Mouse (Mus musculus): Measurements from ENCODE around the gene Cenpo. TPM values are rescaled to one million over a fixed set of nuclear protein-coding genes. Genes with fewer than 3 reads are reported as not detected.
A peak's percentile ranks its signal among the peaks of the same experiment; 100 is the strongest.

Gene Cenpo
- polyA plus RNA-seq, 1 experiment from 2014 or later, result 8.6 TPM

DNA sequence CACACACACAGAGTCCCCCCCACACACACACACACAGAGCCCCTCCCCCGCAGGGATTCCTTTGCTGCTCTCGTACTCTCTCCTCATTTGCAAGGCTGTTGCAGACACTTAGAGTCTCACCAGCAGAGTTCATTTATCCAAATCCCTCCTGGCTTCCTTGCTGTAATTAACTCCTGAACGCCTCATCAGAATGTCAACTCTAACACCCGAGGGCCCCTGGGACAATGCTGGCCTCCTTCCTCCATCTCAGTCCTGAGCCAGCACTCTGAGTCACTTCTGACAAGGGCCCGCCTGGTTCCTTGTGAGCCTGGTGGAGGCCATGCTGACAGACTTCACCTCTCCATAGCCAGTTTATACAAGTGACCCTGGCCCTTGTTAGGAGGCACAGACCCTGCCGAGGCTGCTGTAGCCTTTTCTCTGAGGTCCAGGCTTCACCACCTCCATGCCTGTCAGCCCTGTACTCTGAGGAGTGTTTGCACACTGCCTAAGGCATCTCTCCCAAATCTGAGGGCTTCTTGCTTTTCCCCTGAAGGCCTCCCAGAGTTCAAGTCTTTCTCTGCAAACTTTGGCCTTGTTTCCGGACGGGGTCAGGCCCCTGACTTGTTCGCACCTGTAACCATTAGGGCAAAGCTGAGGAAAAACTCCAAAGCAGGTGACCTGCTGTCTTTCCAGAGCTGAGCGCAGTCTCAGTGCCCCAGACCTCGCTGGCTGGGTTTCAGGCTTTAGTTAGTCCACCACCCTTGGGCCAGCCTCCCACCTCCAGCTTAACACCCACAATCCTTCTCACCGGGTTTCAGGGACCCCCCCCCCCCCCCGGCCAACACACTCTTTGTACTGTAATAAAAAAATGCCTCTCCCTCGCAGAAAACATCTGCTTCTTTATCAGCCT, 45.7 kb downstream of the Cenpo start:
- H3K4me2 ChIP-seq (ENCODE audit: low read depth, low read length), result no peak overlapping the region
- no peak overlapping the region for H3K9ac ChIP-seq (replicated peaks; ENCODE audit: low read depth, low read length)
- H3K27ac ChIP-seq (ENCODE audit: low read depth, low read length), result no peak overlapping the region
- no peak overlapping the region for H3K4me3 ChIP-seq (ENCODE audit: low read depth, low read length)
- peak; percentile 82 for ATAC-seq (ENCODE audit: low read depth)
- no peaks in the 10 kb centered on the region for H3K36me3 ChIP-seq (ENCODE audit: control insufficient read depth, insufficient read depth, low read length)
- H3K4me1 ChIP-seq (ENCODE audit: control insufficient read depth, insufficient read depth, low read length), result 0 out of 2 replicates have a peak, but pooled peaks cover 2% of the 10 kb centered on the region
- H3K27me3 ChIP-seq (ENCODE audit: control insufficient read depth, insufficient read depth, low read length), result no peaks in the 10 kb centered on the region
- no peaks in the 10 kb centered on the region for H3K9me3 ChIP-seq (ENCODE audit: control insufficient read depth, low read length)
- WGBS, result 35% methylated on average over 14 of the region's 14 CpGs

DNA sequence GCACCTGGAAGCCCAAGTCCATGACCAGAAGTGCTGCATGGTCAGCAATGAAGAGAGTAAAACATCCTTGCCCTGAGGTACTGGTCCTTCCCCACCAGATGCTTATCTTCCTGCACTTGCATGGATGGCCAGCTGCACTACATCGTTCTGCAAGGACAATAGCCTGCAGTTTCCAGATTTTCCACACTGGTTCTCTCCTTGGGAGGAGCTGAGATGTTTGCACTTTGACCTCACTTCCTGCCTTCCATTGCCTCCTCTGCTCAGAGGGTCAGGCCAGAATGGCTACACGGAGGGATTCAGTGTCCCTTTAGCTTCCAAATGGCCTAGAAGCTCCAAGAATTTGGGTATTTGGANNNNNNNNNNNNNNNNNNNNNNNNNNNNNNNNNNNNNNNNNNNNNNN, 49.4 kb downstream of the Cenpo start:
- no peaks in the 10 kb centered on the region for H3K4me1 ChIP-seq (ENCODE audit: control insufficient read depth, insufficient read depth, low read length)
- H3K36me3 ChIP-seq (ENCODE audit: control insufficient read depth, insufficient read depth, low read length), result no peaks in the 10 kb centered on the region
- WGBS, result 60% methylated on average over 2 of the region's 2 CpGs
- no peak for ATAC-seq (ENCODE audit: low read depth)
- no peak overlapping the region for H3K27ac ChIP-seq (ENCODE audit: low read depth, low read length)
- H3K9ac ChIP-seq (replicated peaks; ENCODE audit: low read depth, low read length), result no peak overlapping the region
- H3K27me3 ChIP-seq (ENCODE audit: control insufficient read depth, insufficient read depth, low read length), result no peaks in the 10 kb centered on the region
- no peak overlapping the region for H3K4me3 ChIP-seq (ENCODE audit: low read depth, low read length)
- H3K9me3 ChIP-seq (ENCODE audit: control insufficient read depth, low read length), result no peaks in the 10 kb centered on the region
- H3K4me2 ChIP-seq (ENCODE audit: low read depth, low read length), result no peak overlapping the region

DNA sequence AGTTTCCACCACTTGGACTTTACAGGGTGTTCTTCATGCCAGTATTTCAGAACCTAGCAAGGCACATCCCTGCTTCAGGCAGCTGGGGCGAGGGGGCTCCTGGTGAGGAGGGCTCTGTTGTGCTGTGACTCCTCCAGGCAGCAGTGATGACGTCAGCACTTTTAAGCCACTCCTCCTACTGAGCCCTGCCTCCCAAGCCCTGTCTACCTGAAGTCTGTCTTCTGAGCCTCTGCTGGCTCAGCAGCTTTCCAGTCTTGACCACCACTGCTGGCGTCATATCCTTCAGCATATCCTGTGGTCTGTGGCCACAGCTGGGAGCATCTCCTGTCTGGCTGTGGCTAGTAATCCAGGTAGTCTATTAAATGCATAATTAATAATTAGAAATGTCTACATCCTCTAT, 53.6 kb downstream of the Cenpo start:
- Histone ChIP-seq H3K9ac (replicated peaks; ENCODE audit: low read depth, low read length) (no peak overlapping the region), H3K36me3 (ENCODE audit: control insufficient read depth, insufficient read depth, low read length) (no peaks in the 10 kb centered on the region), H3K27me3 (ENCODE audit: control insufficient read depth, insufficient read depth, low read length) (no peaks in the 10 kb centered on the region), H3K4me2 (ENCODE audit: low read depth, low read length) (no peak overlapping the region), H3K4me3 (ENCODE audit: low read depth, low read length) (no peak overlapping the region), H3K4me1 (ENCODE audit: control insufficient read depth, insufficient read depth, low read length) (no peaks in the 10 kb centered on the region), H3K9me3 (ENCODE audit: control insufficient read depth, low read length) (no peaks in the 10 kb centered on the region), H3K27ac (ENCODE audit: low read depth, low read length) (no peak overlapping the region)
- 43% methylated on average over 3 of the region's 3 CpGs for WGBS
- ATAC-seq (ENCODE audit: low read depth), result no peak

DNA sequence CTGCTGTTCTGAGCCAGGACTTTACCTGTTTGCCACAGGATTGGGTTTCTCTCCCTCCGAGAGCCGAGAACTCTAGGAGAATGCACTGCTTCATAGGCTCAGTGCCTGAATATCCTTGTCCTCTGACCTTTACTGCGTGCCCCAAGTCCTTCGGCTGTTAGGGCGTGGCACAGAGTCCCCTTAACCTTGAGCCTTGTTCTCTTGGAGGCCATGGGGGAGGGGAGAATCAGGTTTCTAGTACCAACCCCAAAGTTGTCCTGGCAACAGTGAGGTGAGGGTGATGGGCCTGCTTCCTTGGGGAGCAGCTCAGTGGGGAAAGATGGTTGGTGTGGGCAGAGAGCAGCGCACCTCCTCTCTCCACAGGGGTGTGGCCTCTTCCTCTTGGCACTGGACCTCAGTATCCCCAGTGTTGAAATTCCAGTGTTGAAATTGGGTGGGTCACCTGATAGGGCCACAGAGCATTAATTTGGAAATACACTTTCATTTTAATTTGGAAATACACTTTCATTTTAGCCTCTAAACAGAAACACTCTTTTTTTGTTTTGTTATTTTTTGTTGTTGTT, 54.3 kb downstream of the Cenpo start:
- no peaks in the 10 kb centered on the region for H3K36me3 ChIP-seq (ENCODE audit: control insufficient read depth, insufficient read depth, low read length)
- no peaks in the 10 kb centered on the region for H3K27me3 ChIP-seq (ENCODE audit: control insufficient read depth, insufficient read depth, low read length)
- no peaks in the 10 kb centered on the region for H3K4me1 ChIP-seq (ENCODE audit: control insufficient read depth, insufficient read depth, low read length)
- no peaks in the 10 kb centered on the region for H3K9me3 ChIP-seq (ENCODE audit: control insufficient read depth, low read length)
- no peak overlapping the region for H3K4me2 ChIP-seq (ENCODE audit: low read depth, low read length)
- H3K27ac ChIP-seq (ENCODE audit: low read depth, low read length), result no peak overlapping the region
- no peak for ATAC-seq (ENCODE audit: low read depth)
- H3K9ac ChIP-seq (replicated peaks; ENCODE audit: low read depth, low read length), result no peak overlapping the region
- 84% methylated on average over 6 of the region's 6 CpGs for WGBS
- no peak overlapping the region for H3K4me3 ChIP-seq (ENCODE audit: low read depth, low read length)

DNA sequence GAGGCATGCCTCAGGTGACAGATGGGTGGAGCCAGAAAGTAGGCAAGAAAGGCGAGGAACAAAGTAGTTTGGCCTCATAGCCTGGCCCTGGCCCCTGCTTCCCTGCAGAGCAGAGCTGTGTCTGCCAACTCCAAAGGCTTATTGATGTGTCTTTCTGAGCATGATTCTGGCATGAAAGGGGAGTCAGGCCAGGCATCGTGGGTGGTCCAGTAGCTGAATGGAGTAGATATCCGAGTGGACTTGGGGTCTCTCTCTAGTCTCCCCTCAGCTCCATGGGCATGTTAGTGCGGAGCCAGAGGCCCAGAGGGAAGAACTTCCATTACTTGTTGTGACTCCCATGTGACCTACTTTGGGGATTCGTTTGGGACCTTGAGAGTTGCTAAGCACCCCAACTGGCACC, 55.3 kb downstream of the Cenpo start:
- Histone ChIP-seq H3K27ac (ENCODE audit: low read depth, low read length) (no peak overlapping the region), H3K4me2 (ENCODE audit: low read depth, low read length) (no peak overlapping the region), H3K9ac (replicated peaks; ENCODE audit: low read depth, low read length) (no peak overlapping the region), H3K9me3 (ENCODE audit: control insufficient read depth, low read length) (no peaks in the 10 kb centered on the region), H3K4me1 (ENCODE audit: control insufficient read depth, insufficient read depth, low read length) (no peaks in the 10 kb centered on the region), H3K36me3 (ENCODE audit: control insufficient read depth, insufficient read depth, low read length) (no peaks in the 10 kb centered on the region), H3K4me3 (ENCODE audit: low read depth, low read length) (no peak overlapping the region), H3K27me3 (ENCODE audit: control insufficient read depth, insufficient read depth, low read length) (no peaks in the 10 kb centered on the region)
- 35% methylated on average over 5 of the region's 5 CpGs for WGBS
- no peak for ATAC-seq (ENCODE audit: low read depth)

DNA sequence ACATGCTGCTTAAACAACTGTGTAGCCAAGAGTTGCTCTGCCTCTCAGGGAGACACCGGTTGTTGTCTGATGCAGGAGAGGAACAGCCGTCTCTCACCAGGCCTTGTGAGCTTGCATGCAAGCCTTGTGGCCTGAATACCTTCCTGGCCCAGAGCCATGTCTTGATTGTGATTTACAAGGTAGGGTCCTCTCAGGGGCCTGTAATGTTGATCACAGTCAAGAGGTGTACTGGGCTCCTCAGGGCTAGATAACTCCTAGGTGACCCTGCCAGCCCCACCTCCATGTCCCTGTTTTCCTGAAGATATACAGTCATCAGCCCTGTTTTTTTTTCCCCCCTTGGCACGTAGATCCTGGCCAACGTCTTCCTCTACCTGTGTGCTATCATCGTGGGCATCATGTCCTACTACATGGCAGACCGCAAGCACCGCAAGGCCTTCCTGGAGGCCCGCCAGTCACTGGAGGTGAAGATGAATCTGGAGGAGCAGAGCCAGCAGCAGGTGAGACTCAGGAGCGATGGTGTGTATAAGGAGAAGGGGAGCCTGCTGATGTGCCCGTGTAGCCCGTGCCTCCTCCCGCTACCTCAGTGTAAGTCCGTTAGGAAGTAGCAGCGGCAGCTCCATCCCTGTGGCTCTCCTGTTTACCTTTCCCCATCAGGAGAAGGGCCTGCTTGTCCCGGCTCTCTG, 60.8 kb downstream of the Cenpo start:
- Histone ChIP-seq H3K27ac (ENCODE audit: low read depth, low read length) (no peak overlapping the region), H3K4me1 (ENCODE audit: control insufficient read depth, insufficient read depth, low read length) (no peaks in the 10 kb centered on the region)
- no peak for ATAC-seq (ENCODE audit: low read depth)

DNA sequence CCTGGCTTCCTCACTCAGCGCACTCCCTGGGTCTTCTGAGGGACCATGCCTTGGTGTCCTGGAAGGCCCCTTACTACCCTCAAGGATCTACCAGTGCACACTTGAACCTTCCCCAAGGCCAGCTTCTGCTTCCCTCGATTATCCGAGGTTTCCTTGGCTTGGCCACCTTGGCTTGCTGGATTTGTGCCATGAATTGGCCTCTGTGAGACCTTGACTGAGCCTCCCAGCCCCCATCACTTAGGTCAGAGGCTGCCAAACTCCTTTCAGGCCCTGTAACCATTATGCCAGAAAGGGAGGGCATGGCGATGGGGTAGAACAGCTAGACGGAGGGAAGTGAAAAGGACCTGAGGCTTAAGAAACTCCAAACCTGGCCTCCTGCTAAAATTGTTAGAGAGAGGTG, 64.5 kb downstream of the Cenpo start:
- Histone ChIP-seq H3K36me3 (ENCODE audit: control insufficient read depth, insufficient read depth, low read length) (no peaks in the 10 kb centered on the region), H3K27me3 (ENCODE audit: control insufficient read depth, insufficient read depth, low read length) (no peaks in the 10 kb centered on the region), H3K4me2 (ENCODE audit: low read depth, low read length) (no peak overlapping the region), H3K9me3 (ENCODE audit: control insufficient read depth, low read length) (no peaks in the 10 kb centered on the region), H3K4me3 (ENCODE audit: low read depth, low read length) (no peak overlapping the region), H3K9ac (replicated peaks; ENCODE audit: low read depth, low read length) (no peak overlapping the region), H3K27ac (ENCODE audit: low read depth, low read length) (no peak overlapping the region), H3K4me1 (ENCODE audit: control insufficient read depth, insufficient read depth, low read length) (no peaks in the 10 kb centered on the region)
- 84% methylated on average over 5 of the region's 5 CpGs for WGBS
- ATAC-seq (ENCODE audit: low read depth), result no peak

More for the DNA sequence above, 60.8 kb downstream of the Cenpo start:
- H3K27me3 ChIP-seq (ENCODE audit: control insufficient read depth, insufficient read depth, low read length), result no peaks in the 10 kb centered on the region
- H3K9ac ChIP-seq (replicated peaks; ENCODE audit: low read depth, low read length), result no peak overlapping the region
- 90% methylated on average over 15 of the region's 15 CpGs for WGBS
- no peak overlapping the region for H3K4me2 ChIP-seq (ENCODE audit: low read depth, low read length)
- H3K9me3 ChIP-seq (ENCODE audit: control insufficient read depth, low read length), result no peaks in the 10 kb centered on the region
- no peaks in the 10 kb centered on the region for H3K36me3 ChIP-seq (ENCODE audit: control insufficient read depth, insufficient read depth, low read length)
- no peak overlapping the region for H3K4me3 ChIP-seq (ENCODE audit: low read depth, low read length)

DNA sequence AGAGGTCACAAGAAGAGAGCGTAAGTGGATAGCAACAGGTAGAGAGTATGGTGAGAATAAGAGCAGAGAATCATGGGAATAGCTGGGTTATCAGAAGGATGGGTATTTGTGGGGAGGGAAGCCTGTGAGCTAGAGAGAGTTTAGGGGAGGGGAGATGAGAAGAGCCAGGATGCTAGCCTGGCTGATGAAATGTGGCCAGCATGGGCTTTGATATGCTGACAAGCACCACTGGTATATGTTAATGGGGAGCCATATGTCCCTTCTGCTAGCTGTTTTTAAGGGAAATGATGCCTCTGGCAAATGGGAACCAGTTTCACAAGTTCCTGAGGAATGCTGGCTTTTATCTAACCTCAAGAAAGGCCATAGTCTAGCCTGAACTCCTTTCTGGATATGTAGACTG, 65.0 kb downstream of the Cenpo start:
- 100% methylated on average over 1 of the region's 1 CpGs for WGBS
- no peak for ATAC-seq (ENCODE audit: low read depth)
- Histone ChIP-seq H3K27me3 (ENCODE audit: control insufficient read depth, insufficient read depth, low read length) (no peaks in the 10 kb centered on the region), H3K4me2 (ENCODE audit: low read depth, low read length) (no peak overlapping the region), H3K9me3 (ENCODE audit: control insufficient read depth, low read length) (no peaks in the 10 kb centered on the region), H3K4me3 (ENCODE audit: low read depth, low read length) (no peak overlapping the region), H3K36me3 (ENCODE audit: control insufficient read depth, insufficient read depth, low read length) (no peaks in the 10 kb centered on the region), H3K4me1 (ENCODE audit: control insufficient read depth, insufficient read depth, low read length) (no peaks in the 10 kb centered on the region), H3K9ac (replicated peaks; ENCODE audit: low read depth, low read length) (no peak overlapping the region), H3K27ac (ENCODE audit: low read depth, low read length) (no peak overlapping the region)

DNA sequence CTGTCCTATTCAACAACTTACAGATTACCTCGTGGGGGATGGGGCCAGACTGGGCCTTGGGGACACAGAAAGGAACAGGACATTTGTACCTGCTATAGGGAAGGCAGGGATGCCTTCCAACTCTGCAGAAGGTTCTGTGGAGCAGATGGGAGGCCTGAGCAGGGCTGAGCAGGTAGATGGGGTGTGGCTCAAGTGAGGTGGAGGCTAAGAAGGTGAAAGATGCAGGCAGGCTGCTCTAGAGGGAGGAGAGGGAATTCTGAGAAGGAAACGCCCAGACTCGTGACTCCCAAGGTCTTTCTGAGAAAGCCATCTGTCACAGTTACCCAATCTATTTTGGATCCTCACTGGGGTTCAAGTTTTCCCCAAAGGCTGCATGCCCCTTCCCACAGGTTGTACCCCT, 67.1 kb downstream of the Cenpo start:
- H3K4me3 ChIP-seq (ENCODE audit: low read depth, low read length), result no peak overlapping the region
- H3K4me1 ChIP-seq (ENCODE audit: control insufficient read depth, insufficient read depth, low read length), result no peaks in the 10 kb centered on the region
- H3K27me3 ChIP-seq (ENCODE audit: control insufficient read depth, insufficient read depth, low read length), result no peaks in the 10 kb centered on the region
- H3K27ac ChIP-seq (ENCODE audit: low read depth, low read length), result no peak overlapping the region
- no peak for ATAC-seq (ENCODE audit: low read depth)
- WGBS, result 77% methylated on average over 3 of the region's 3 CpGs
- no peak overlapping the region for H3K4me2 ChIP-seq (ENCODE audit: low read depth, low read length)
- H3K9ac ChIP-seq (replicated peaks; ENCODE audit: low read depth, low read length), result no peak overlapping the region
- H3K36me3 ChIP-seq (ENCODE audit: control insufficient read depth, insufficient read depth, low read length), result no peaks in the 10 kb centered on the region
- H3K9me3 ChIP-seq (ENCODE audit: control insufficient read depth, low read length), result no peaks in the 10 kb centered on the region

All from neural tube, embryonic 14.5 days (tissue).